Comparison of ENCODE assay signal across 22 mouse cellular contexts in the genomic region with DNA sequence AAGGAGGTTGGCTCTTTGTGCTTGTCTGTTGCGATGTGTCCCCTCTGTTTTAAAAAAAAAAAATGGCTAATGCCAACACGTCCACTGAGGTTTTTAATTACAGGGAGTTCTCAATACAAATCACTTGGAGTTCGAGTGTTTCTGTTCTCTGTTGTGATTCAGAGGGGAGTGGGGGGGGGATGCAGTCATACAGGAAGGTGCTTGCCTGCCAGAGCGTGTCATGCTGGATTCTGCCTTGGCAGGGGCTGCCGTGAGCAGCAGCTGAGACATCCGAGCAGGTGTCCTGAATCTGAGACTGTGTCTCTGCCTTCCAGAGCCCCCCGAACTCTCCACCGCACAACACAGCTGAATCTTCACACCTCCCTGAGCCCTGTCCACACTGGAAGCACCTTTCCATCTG.
DNase-seq lines count a peak whose midpoint lies in the region; ATAC-seq and TF ChIP-seq lines count a peak whose summit lies in the region.
"Had no signal": no experiment of that assay in that cellular context is flagged by ENCODE, and none has a peak within 500 bp of the region (broad histone marks: within the 10 kb centered on the region; RNA-seq: fewer than 3 reads in every experiment).

No protein-coding gene starts in this region.

- 0 out of 2 replicates have a peak overlapping the region, but pooled peaks have one; percentile 35 for H3K27ac ChIP-seq in forebrain, embryonic 15.5 days (replicated peaks)
- H3K27ac ChIP-seq in forebrain, embryonic 10.5 days, result no peak overlapping the region
- no peak overlapping the region for H3K27ac ChIP-seq in hindbrain, postnatal 0 days
- H3K27ac ChIP-seq in hindbrain, embryonic 10.5 days, result no peak overlapping the region
- no peak overlapping the region for H3K27ac ChIP-seq in left cerebral cortex, adult 2 months
- H3K27ac ChIP-seq: layer of hippocampus, adult 2 months; limb, embryonic 10.5 days; midbrain, embryonic 10.5 days had no signal

- 0 out of 2 replicates have a peak, but pooled peaks have one; percentile 32 for ATAC-seq in forebrain, embryonic 15.5 days (replicated peaks)
- ATAC-seq in hindbrain, postnatal 0 days, result peak; percentile 38; the same call in 1 of the 2 replicates
- ATAC-seq: inflammation-experienced regulatory T-cells, adult 6 months had no signal

- intact Hi-C loops in left cerebral cortex, postnatal 4 days (cut with DNase I), result no loop called here
- intact Hi-C loops in left cerebral cortex, adult 2 months (cut with DNase I), result no loop called here

- H3K4me1 ChIP-seq in forebrain, embryonic 15.5 days, result peaks cover 9% of the 10 kb centered on the region
- H3K4me1 ChIP-seq in forebrain, embryonic 10.5 days, result peaks cover 2% of the 10 kb centered on the region; the same call in 1 of the 2 replicates
- no peaks in the 10 kb centered on the region; the same call in 1 of the 2 replicates for H3K4me1 ChIP-seq in hindbrain, postnatal 0 days (ENCODE audit: insufficient read depth, low read length)
- no peaks in the 10 kb centered on the region for H3K4me1 ChIP-seq in hindbrain, embryonic 10.5 days (replicated peaks)

- H3K27me3 ChIP-seq in forebrain, embryonic 15.5 days, result no peaks in the 10 kb centered on the region
- H3K27me3 ChIP-seq in forebrain, embryonic 10.5 days (ENCODE audit: poor library complexity, severe bottlenecking), result no peaks in the 10 kb centered on the region
- no peaks in the 10 kb centered on the region for H3K27me3 ChIP-seq in hindbrain, postnatal 0 days (ENCODE audit: insufficient read depth, low read length)
- no peaks in the 10 kb centered on the region for H3K27me3 ChIP-seq in hindbrain, embryonic 10.5 days (ENCODE audit: insufficient read depth, poor library complexity, severe bottlenecking)
- H3K27me3 ChIP-seq: heart, embryonic 12.5 days had no signal

- no peak overlapping the region for H3K9ac ChIP-seq in forebrain, embryonic 15.5 days (replicated peaks)
- H3K9ac ChIP-seq in hindbrain, postnatal 0 days (replicated peaks; ENCODE audit: low read length), result no peak overlapping the region
- H3K9ac ChIP-seq: heart, embryonic 12.5 days; lung, embryonic 14.5 days had no signal

- no peak for TF ChIP-seq CTCF in hindbrain, postnatal 0 days (IDR thresholded peaks at IDR 0.05; ENCODE audit: low read depth)
- no peak for TF ChIP-seq CTCF in left cerebral cortex, adult 2 months (IDR thresholded peaks at IDR 0.05)

- 31% methylated on average over 8 of the region's 8 CpGs for WGBS in forebrain, embryonic 15.5 days
- 83% methylated on average over 8 of the region's 8 CpGs for WGBS in forebrain, embryonic 10.5 days
- 36% methylated on average over 8 of the region's 8 CpGs for WGBS in hindbrain, postnatal 0 days
- WGBS in hindbrain, embryonic 10.5 days, result 80% methylated on average over 8 of the region's 8 CpGs

- H3K4me3 ChIP-seq in forebrain, embryonic 15.5 days, result no peak overlapping the region
- H3K4me3 ChIP-seq in forebrain, embryonic 10.5 days, result no peak overlapping the region
- H3K4me3 ChIP-seq in hindbrain, postnatal 0 days (ENCODE audit: low read length), result no peak overlapping the region
- no peak overlapping the region for H3K4me3 ChIP-seq in hindbrain, embryonic 10.5 days
- H3K4me3 ChIP-seq in left cerebral cortex, adult 2 months, result no peak overlapping the region
- H3K4me3 ChIP-seq: heart, embryonic 12.5 days; layer of hippocampus, adult 2 months; limb, embryonic 10.5 days; midbrain, embryonic 10.5 days; myocyte had no signal

- no peak overlapping the region for H3K4me2 ChIP-seq in forebrain, embryonic 15.5 days (replicated peaks)
- no peak overlapping the region for H3K4me2 ChIP-seq in hindbrain, postnatal 0 days (ENCODE audit: low read depth, low read length)
- H3K4me2 ChIP-seq: heart, embryonic 12.5 days; liver, embryonic 11.5 days; lung, embryonic 14.5 days had no signal

- H3K36me3 ChIP-seq in forebrain, embryonic 15.5 days, result no peaks in the 10 kb centered on the region
- H3K36me3 ChIP-seq in forebrain, embryonic 10.5 days (replicated peaks), result no peaks in the 10 kb centered on the region
- H3K36me3 ChIP-seq in hindbrain, postnatal 0 days (ENCODE audit: insufficient read depth, low read length), result no peaks in the 10 kb centered on the region
- H3K36me3 ChIP-seq in hindbrain, embryonic 10.5 days, result no peaks in the 10 kb centered on the region
- H3K36me3 ChIP-seq: heart, embryonic 12.5 days; limb, embryonic 10.5 days; midbrain, embryonic 10.5 days had no signal

- no peak for DNase-seq in forebrain, embryonic 10.5 days (ENCODE audit: extremely low spot score, low spot score)
- DNase-seq in hindbrain, postnatal 0 days (ENCODE audit: low spot score), result peak; percentile 58
- no peak for DNase-seq in hindbrain, embryonic 10.5 days (ENCODE audit: low spot score)
- peak; percentile 63 for DNase-seq in left cerebral cortex, postnatal 4 days
- DNase-seq in left cerebral cortex, adult 2 months (ENCODE audit: extremely low spot score in 1 of 2, low spot score in 2 of 2), result no peak
- peak; percentile 18 for DNase-seq in Muller cell, postnatal 12 days (ENCODE audit: inconsistent ontology term)
- DNase-seq in adrenal gland, adult 8-10 months, result no peak
- DNase-seq: adrenal gland, postnatal 25 days; B cell, adult 2 months; cerebellum, adult 9-11 months; embryo, embryonic 11 days; lung, embryonic 14.5 days; lung, postnatal 4 days; right cerebral cortex, adult 18-20 months had no signal

- H3K9me3 ChIP-seq in forebrain, embryonic 15.5 days, result no peaks in the 10 kb centered on the region
- no peaks in the 10 kb centered on the region for H3K9me3 ChIP-seq in forebrain, embryonic 10.5 days
- no peaks in the 10 kb centered on the region for H3K9me3 ChIP-seq in hindbrain, postnatal 0 days (ENCODE audit: low read length)
- no peaks in the 10 kb centered on the region for H3K9me3 ChIP-seq in hindbrain, embryonic 10.5 days
- H3K9me3 ChIP-seq: limb, embryonic 10.5 days; midbrain, embryonic 10.5 days had no signal

Comparison
In these comparisons a context has a peak if more than half of its experiments do, and no peak if none do; other contexts are left out.
1. DNase-seq: peak in hindbrain, postnatal 0 days (single experiment), left cerebral cortex, postnatal 4 days (single experiment) and Muller cell, postnatal 12 days (single experiment); none in forebrain, embryonic 10.5 days (single experiment), hindbrain, embryonic 10.5 days (single experiment), left cerebral cortex, adult 2 months (0 of 2) and adrenal gland, adult 8-10 months (single experiment).